Mouse (Mus musculus): ENCODE results near the gene Odf2. TPM values are rescaled to one million over a fixed set of nuclear protein-coding genes. Genes with fewer than 3 reads are reported as not detected.
"Not testable (repeated sequence)": the region's sequence is repeated elsewhere in the genome, so short reads cannot be mapped to it uniquely, and the experiment has no call there.

Odf2 gene
- polyA plus RNA-seq, 1 experiment from 2014 or later = 66.8 TPM

DNA sequence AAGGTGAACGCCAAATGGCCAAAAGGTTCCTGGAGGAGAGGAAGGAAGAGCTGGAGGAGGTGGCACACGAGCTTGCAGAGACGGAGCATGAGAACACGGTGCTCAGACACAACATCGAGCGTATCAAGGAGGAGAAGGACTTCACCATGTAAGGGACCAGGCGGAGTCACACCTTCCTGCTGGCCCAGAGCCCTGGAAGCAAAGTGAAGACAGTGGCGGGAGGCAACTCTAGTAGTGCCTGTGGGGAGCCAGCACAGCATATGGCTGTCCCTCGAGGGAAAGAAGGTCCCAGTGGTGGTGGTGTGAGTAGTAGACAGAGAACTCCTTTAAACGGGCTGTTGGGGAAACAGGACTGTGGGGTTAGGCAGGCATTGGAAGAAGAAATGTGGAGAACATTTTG lies 13.2 kb downstream of the Odf2 start:
- Histone ChIP-seq H3K4me3 (replicated peaks) (no peak overlapping the region), H3K36me3 (peaks cover 98% of the 10 kb centered on the region), H3K4me1 (no peaks in the 10 kb centered on the region), H3K9me3 (replicated peaks) (no peaks in the 10 kb centered on the region), H3K4me2 (no peak overlapping the region), H3K27me3 (replicated peaks) (no peaks in the 10 kb centered on the region), H3K9ac (replicated peaks) (no peak overlapping the region), H3K27ac (replicated peaks) (no peak overlapping the region)
- no peak for ATAC-seq (ENCODE audit: low FRiP score)
- WGBS = 95% methylated on average over 10 of the region's 10 CpGs

DNA sequence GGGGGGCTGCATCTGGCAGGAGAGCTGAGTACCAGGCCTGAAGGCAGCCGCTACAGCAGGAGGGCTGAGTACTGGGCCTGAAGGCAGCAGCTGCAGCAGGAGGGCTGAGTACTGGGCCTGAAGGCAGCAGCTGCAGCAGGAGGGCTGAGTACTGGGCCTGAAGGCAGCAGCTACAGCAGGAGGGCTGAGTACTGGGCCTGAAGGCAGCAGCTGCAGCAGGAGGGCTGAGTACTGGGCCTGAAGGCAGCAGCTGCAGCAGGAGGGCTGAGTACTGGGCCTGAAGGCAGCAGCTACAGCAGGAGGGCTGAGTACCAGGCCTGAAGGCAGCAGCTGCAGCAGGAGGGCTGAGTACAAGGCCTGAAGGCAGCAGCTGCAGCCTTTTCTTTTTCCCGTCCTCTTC lies 19.1 kb downstream of the Odf2 start:
- not testable (repeated sequence) for H3K27ac ChIP-seq (replicated peaks); H3K4me2 ChIP-seq

DNA sequence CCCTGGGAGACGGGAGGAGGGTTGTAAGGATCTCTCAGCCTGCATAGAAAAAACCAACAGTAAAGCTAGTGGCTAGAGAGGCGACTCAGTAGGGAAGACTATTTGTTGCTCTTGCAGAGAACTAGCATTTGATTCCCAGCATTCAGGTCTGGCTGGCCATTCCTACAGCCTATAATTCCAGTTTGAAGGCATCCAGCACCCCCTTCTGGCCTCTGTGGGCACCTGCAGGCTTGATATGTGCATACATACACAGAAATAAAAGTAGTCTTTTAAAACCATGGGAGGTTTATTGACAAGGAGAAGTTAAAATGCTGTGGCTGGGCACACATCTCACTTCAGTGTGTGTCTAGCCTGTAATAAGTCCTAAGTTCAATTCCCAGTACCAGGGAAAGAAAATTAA lies 21.0 kb downstream of the Odf2 start:
- H3K9me3 ChIP-seq (replicated peaks) = no peaks in the 10 kb centered on the region
- no peaks in the 10 kb centered on the region for H3K27me3 ChIP-seq (replicated peaks)
- peaks cover 78% of the 10 kb centered on the region for H3K36me3 ChIP-seq
- H3K4me1 ChIP-seq = no peaks in the 10 kb centered on the region
- no peak overlapping the region for H3K4me2 ChIP-seq
- H3K9ac ChIP-seq (replicated peaks) = no peak overlapping the region
- WGBS = 93% methylated on average over 2 of the region's 2 CpGs
- no peak for ATAC-seq (ENCODE audit: low FRiP score)
- no peak overlapping the region for H3K27ac ChIP-seq (replicated peaks)
- H3K4me3 ChIP-seq (replicated peaks) = no peak overlapping the region

More for the DNA sequence above, 19.1 kb downstream of the Odf2 start:
- not testable (repeated sequence) for ATAC-seq (ENCODE audit: low FRiP score); H3K27me3 ChIP-seq (replicated peaks); H3K4me1 ChIP-seq; H3K9ac ChIP-seq (replicated peaks); H3K4me3 ChIP-seq (replicated peaks); H3K9me3 ChIP-seq (replicated peaks)
- peaks cover 79% of the 10 kb centered on the region for H3K36me3 ChIP-seq
- 81% methylated on average over 2 of the region's 2 CpGs for WGBS

DNA sequence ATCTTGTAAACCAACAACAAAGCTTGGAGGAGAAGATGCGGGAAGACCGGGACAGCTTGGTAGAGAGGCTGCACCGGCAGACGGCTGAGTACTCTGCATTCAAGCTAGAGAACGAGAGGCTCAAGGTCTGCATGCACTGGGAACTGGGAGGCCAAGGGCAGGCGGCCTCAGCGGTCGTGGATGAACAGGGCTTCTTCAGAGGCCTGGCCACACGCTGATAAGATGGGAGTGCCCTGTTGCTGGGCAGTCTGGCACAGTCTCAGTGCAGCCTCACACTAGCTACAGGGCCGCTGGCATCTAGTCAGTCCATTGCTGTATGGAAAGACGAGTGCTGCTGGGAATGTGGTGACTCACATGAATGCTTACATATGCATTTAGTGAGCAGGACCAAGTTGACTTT lies 28.6 kb downstream of the Odf2 start:
- H3K9ac ChIP-seq (replicated peaks) = no peak overlapping the region
- no peak overlapping the region for H3K4me3 ChIP-seq (replicated peaks)
- no peaks in the 10 kb centered on the region for H3K9me3 ChIP-seq (replicated peaks)
- no peaks in the 10 kb centered on the region for H3K27me3 ChIP-seq (replicated peaks)
- no peak overlapping the region for H3K27ac ChIP-seq (replicated peaks)
- no peak for ATAC-seq (ENCODE audit: low FRiP score)
- H3K4me1 ChIP-seq = 0 out of 2 replicates have a peak, but pooled peaks cover 6% of the 10 kb centered on the region
- H3K36me3 ChIP-seq = peaks cover 84% of the 10 kb centered on the region
- no peak overlapping the region for H3K4me2 ChIP-seq
- WGBS = 92% methylated on average over 11 of the region's 11 CpGs

DNA sequence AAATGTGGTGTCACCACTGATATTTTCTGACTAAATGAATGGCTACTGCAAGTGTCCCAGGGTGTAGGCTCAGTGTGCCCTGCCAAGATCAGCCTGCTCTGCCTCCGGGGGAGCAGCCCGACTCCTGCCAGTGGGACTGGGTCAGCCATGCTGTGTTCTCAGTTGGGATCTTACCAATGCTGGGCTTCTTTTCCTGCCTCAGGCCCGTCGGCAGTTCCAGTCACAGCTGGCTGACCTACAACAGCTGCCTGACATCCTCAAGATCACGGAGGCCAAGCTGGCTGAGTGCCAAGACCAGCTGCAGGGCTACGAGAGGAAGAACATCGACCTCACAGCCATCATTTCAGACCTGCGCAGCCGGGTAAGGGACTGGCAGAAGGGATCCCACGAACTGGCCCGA lies 33.0 kb downstream of the Odf2 start:
- H3K36me3 ChIP-seq = peaks cover 88% of the 10 kb centered on the region
- H3K9ac ChIP-seq (replicated peaks) = no peak overlapping the region
- H3K27ac ChIP-seq (replicated peaks) = peak overlapping the region; percentile 19; the same call in 1 of the 2 replicates
- no peaks in the 10 kb centered on the region for H3K27me3 ChIP-seq (replicated peaks)
- H3K4me1 ChIP-seq = 0 out of 2 replicates have a peak, but pooled peaks cover 6% of the 10 kb centered on the region
- H3K4me2 ChIP-seq = no peak overlapping the region
- no peak overlapping the region for H3K4me3 ChIP-seq (replicated peaks)
- WGBS = 66% methylated on average over 11 of the region's 11 CpGs
- no peak for ATAC-seq (ENCODE audit: low FRiP score)
- H3K9me3 ChIP-seq (replicated peaks) = no peaks in the 10 kb centered on the region

DNA sequence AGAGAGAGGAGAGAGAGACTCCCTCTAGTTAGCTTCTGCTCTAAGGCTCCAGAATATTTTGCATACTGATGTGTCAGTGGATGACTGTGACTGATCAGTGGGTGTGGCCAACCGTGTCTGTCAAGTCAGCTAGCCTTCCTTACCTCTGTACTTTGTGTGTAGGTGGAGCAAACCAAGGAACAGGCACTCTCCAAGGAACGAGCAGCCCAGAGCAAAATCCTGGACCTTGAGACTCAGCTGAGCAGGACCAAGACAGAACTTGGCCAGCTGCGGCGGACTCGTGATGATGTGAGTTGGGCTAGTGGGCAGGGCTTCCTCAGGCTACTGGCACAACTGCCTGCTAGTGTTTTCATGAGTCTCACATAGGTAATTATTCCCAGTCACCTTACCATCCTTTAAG lies 37.5 kb downstream of the Odf2 start:
- no peak for ATAC-seq (ENCODE audit: low FRiP score)
- 91% methylated on average over 5 of the region's 5 CpGs for WGBS
- H3K4me3 ChIP-seq (replicated peaks) = no peak overlapping the region

DNA sequence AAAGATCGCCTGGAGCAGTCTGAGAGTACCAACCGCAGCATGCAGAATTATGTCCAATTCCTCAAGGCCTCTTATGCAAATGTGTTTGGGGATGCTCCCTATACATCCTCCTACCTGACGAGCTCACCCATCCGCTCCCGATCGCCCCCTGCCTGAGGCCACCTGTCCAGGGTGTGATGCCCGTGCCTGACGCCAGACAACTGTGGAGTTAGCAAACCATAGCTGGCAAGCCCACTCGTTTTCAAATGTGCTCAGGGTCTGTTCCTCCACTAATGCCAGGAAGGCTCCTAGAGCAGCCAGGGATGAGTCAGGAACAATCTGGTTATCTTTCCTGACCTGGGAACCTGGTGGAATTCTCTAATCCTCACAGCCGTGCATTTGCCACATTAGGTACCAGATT lies 41.5 kb downstream of the Odf2 start:
- H3K9ac ChIP-seq (replicated peaks) = no peak overlapping the region
- WGBS = 86% methylated on average over 10 of the region's 10 CpGs
- no peak overlapping the region for H3K27ac ChIP-seq (replicated peaks)
- no peaks in the 10 kb centered on the region for H3K9me3 ChIP-seq (replicated peaks)
- no peaks in the 10 kb centered on the region for H3K27me3 ChIP-seq (replicated peaks)
- no peak overlapping the region for H3K4me2 ChIP-seq
- ATAC-seq (ENCODE audit: low FRiP score) = no peak
- no peak overlapping the region for H3K4me3 ChIP-seq (replicated peaks)
- peaks cover 55% of the 10 kb centered on the region for H3K36me3 ChIP-seq
- peaks cover 6% of the 10 kb centered on the region; the same call in 1 of the 2 replicates for H3K4me1 ChIP-seq

More for the DNA sequence above, 37.5 kb downstream of the Odf2 start:
- no peaks in the 10 kb centered on the region for H3K27me3 ChIP-seq (replicated peaks)
- no peak overlapping the region for H3K27ac ChIP-seq (replicated peaks)
- H3K4me2 ChIP-seq = no peak overlapping the region
- peaks cover 94% of the 10 kb centered on the region for H3K36me3 ChIP-seq
- H3K9ac ChIP-seq (replicated peaks) = no peak overlapping the region
- H3K9me3 ChIP-seq (replicated peaks) = no peaks in the 10 kb centered on the region
- 0 out of 2 replicates have a peak, but pooled peaks cover 6% of the 10 kb centered on the region for H3K4me1 ChIP-seq

DNA sequence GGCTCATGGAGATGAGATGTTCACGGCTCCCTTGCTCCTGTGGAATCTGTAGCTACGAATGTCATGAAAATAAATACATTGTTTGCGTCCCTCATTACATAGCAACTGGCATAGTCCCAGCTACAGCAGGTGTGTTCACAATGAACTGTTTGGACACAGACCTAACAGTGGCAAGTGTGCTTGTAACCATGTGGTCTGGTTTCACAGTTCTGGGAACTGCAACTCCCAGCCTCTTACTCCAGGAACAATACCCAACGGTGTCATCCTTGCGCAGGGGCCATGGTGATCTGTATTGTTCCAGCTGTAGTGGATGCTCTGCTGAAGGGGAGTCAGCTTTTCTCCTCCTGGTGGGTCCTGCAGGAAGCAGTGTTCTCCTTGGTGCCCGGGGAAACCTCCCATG lies 42.2 kb downstream of the Odf2 start:
- Histone ChIP-seq H3K36me3 (peaks cover 49% of the 10 kb centered on the region), H3K9ac (replicated peaks) (no peak overlapping the region), H3K27me3 (replicated peaks) (no peaks in the 10 kb centered on the region), H3K9me3 (replicated peaks) (no peaks in the 10 kb centered on the region), H3K27ac (replicated peaks) (no peak overlapping the region), H3K4me1 (peaks cover 13% of the 10 kb centered on the region), H3K4me3 (replicated peaks) (no peak overlapping the region), H3K4me2 (no peak overlapping the region)
- no peak for ATAC-seq (ENCODE audit: low FRiP score)
- 87% methylated on average over 6 of the region's 6 CpGs for WGBS

DNA sequence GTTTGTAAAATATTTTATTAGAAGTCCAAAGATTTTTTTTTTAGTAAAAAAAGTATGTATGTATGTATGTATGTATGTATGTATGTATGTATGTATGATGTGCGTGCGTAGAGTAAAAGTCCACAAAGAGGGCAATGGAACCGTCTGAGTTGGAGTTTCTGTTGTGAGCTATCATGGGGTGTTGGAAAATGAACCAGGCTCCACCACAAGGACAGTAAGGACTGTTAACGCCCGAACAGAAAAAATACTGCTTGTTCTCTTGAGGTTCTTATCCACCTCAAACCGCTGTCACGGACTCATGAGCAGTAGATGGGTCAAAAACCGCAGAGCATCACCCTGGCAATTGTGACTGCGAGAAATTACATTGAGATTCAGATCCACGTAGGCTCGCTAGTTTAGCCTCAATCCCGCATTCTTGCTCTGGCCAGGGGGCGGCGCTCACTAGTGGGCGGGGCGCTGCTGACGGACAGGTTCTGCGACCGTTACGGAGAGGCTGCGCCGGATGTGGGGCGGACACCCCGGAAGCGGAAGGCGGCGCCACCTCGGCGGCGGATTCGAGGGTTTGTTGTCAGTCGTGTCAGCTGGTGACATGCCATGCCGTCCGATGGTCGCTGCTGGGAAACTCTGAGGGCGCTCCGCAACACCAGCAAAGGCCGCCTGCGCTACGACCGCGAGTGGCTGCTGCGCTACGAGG lies 46.0 kb downstream of the Odf2 start, which contains the start of gene Gle1:
Gene Gle1 (plus strand): TSS at position 521 of the 694 bp plus-strand sequence.
- Histone ChIP-seq H3K27me3 (replicated peaks) (no peaks in the 10 kb centered on the region), H3K27ac (replicated peaks) (peak within 1 kb of the TSS; percentile 88), H3K4me1 (peaks cover 14% of the 10 kb centered on the region), H3K36me3 (peaks cover 42% of the 10 kb centered on the region), H3K4me2 (peak within 1 kb of the TSS; percentile 79), H3K4me3 (replicated peaks) (peak within 1 kb of the TSS; percentile 98), H3K9ac (replicated peaks) (peak within 1 kb of the TSS; percentile 67), H3K9me3 (replicated peaks) (no peaks in the 10 kb centered on the region)
- ATAC-seq (ENCODE audit: low FRiP score) = peak; percentile 99
- 3% methylated on average over 44 of the region's 44 CpGs for WGBS

DNA sequence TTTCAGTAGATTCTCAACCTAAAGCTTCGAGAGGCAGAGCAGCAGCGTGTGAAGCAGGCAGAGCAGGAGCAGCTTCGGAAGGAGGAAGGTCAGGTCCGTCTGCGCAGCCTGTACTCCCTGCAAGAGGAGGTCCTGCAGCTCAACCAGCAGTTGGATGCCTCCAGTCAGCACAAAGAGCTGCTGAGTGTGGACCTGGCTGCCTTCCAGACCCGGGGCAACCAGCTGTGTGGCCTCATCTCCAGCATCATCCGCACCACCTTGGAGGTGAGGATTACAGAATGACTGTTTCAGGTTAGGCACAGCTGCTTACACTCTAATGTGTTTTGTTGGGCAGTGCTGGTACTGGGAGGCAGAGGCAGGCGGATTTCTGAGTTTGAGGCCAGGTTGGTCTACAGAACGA lies 51.1 kb downstream of the Odf2 start:
- Histone ChIP-seq H3K9ac (replicated peaks) (no peak overlapping the region), H3K36me3 (peaks cover 76% of the 10 kb centered on the region), H3K4me3 (replicated peaks) (no peak overlapping the region), H3K27ac (replicated peaks) (no peak overlapping the region), H3K9me3 (replicated peaks) (no peaks in the 10 kb centered on the region), H3K27me3 (replicated peaks) (no peaks in the 10 kb centered on the region), H3K4me1 (peaks cover 8% of the 10 kb centered on the region), H3K4me2 (no peak overlapping the region)
- ATAC-seq (ENCODE audit: low FRiP score) = no peak
- 90% methylated on average over 9 of the region's 9 CpGs for WGBS

DNA sequence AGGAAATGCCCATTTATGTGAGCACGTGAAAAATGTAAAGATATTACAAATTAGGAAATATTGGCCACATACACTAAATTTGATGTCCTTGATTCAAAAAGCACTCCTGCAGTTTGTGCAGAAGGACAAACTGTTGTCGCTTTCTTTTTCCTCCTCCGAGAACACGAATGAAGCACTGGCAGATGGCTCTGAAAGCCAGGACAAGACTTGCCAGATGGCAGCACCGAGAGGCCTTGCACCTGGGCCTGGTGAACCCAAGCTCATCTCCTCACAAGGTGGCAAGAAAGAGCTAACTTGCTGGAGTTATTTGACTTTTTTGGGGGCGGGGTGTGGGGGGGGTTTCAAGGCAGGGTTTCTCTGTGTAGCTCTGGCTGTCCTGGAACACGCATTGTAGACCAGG lies 51.8 kb downstream of the Odf2 start:
- Histone ChIP-seq H3K27ac (replicated peaks) (no peak overlapping the region), H3K9ac (replicated peaks) (no peak overlapping the region), H3K4me1 (peaks cover 5% of the 10 kb centered on the region), H3K4me3 (replicated peaks) (no peak overlapping the region), H3K9me3 (replicated peaks) (no peaks in the 10 kb centered on the region), H3K4me2 (no peak overlapping the region), H3K27me3 (replicated peaks) (no peaks in the 10 kb centered on the region), H3K36me3 (peaks cover 82% of the 10 kb centered on the region)
- ATAC-seq (ENCODE audit: low FRiP score) = no peak
- WGBS = 91% methylated on average over 7 of the region's 7 CpGs

DNA sequence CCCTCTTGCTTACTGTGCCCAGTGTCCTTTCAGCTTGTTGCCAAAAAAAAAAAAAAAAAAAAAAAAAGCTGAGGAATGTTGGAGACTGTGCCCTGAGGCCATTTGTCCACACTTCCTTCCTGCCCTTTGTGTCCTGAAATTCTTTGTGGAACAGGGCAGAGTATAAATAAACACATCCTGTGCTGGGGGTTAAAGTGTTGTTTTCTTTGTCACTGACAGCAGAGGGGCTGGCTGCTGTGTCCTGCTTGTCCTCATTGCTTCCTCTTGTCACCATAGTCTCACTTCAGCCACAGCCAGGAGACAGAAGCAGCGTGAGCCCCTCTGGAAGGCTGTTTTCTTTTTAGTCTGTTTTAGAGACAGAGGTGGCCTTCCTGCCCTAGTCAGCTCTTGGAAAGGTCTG lies 55.7 kb downstream of the Odf2 start:
- 81% methylated on average over 1 of the region's 1 CpGs for WGBS
- no peak overlapping the region for H3K9ac ChIP-seq (replicated peaks)
- peaks cover 92% of the 10 kb centered on the region for H3K36me3 ChIP-seq
- no peak overlapping the region for H3K4me2 ChIP-seq
- H3K4me3 ChIP-seq (replicated peaks) = no peak overlapping the region
- ATAC-seq (ENCODE audit: low FRiP score) = no peak
- no peaks in the 10 kb centered on the region for H3K9me3 ChIP-seq (replicated peaks)
- no peaks in the 10 kb centered on the region for H3K27me3 ChIP-seq (replicated peaks)
- H3K27ac ChIP-seq (replicated peaks) = no peak overlapping the region
- no peaks in the 10 kb centered on the region for H3K4me1 ChIP-seq

Data from neural tube, embryonic 15.5 days (tissue).